Mouse (Mus musculus) adrenal gland, postnatal 36 days (tissue): ENCODE results near the gene 2610528J11Rik. TPM values are rescaled to one million over a fixed set of nuclear protein-coding genes. Genes with fewer than 3 reads are reported as not detected.

Experiments
- DNase-seq, 2 experiments: peaks; one replicate each; pipeline ENCODE4 v3.0.0; 2021; ENCODE audit warnings: mixed read lengths in 1 of 2
- total RNA-seq, 2 experiments: library from RNA; stranded (reverse); gene quantifications; 2 replicates each; pipeline ENCODE4 v1.2.3; 2021

Gene 2610528J11Rik
- total RNA-seq, 2 experiments from 2014 or later = not detected

- no peak for DNase-seq
These were observed 15.8 kb downstream of the 2610528J11Rik start for GRCm38 (mm10) chr4:118542510-118543157.

DNA sequence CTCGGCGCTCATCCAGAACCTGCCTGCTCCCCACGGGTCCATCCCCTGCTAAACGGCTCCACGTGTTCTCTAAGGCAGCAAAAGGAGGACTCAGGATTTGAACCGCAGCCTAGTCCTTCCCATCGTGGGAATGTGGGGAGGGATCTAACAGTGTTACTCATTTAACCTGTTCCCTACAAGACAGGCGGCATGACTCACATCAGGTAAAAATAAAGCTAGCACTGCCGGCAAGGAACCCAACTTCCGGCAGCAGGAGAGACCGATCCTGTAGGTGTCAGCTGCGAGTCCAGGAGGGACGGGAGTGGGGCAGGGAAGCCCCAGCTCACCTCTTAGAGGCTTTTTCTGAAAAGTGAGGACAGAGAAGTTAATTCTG, 16.3 kb downstream of the 2610528J11Rik start:
- peak; percentile 5 to 25 for DNase-seq

GRCm38 (mm10) chr4:118543592-118544260, 16.9 kb downstream of the 2610528J11Rik start, which contains the start of gene Tmem125:
Gene Tmem125 (minus strand): TSS chr4:118544044.
- DNase-seq = peak; percentile 73 to 81

GRCm38 (mm10) chr4:118544441-118545127, 17.8 kb downstream of the 2610528J11Rik start:
- no peak for DNase-seq

DNA sequence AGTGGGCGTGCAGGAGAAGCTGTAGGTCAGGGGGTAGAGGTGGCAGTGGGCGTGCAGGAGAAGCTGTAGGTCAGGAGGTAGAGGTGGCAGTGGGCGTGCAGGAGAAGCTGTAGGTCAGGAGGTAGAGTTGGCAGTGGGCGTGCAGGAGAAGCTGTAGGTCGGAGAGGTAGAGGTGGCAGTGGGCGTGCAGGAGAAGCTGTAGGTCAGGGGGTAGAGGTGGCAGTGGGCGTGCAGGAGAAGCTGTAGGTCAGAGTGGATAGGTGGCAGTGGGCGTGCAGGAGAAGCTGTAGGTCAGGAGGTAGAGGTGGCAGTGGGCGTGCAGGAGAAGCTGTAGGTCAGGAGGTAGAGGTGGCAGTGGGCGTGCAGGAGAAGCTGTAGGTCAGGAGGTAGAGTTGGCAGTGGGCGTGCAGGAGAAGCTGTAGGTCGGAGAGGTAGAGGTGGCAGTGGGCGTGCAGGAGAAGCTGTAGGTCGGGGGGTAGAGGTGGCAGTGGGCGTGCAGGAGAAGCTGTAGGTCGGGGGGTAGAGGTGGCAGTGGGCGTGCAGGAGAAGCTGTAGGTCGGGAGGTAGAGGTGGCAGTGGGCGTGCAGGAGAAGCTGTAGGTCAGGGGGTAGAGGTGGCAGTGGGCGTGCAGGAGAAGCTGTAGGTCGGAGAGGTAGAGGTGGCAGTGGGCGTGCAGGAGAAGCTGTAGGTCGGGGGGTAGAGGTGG, 20.8 kb downstream of the 2610528J11Rik start:
- peak in 1 of 2 experiments; percentile 42 for DNase-seq

DNA sequence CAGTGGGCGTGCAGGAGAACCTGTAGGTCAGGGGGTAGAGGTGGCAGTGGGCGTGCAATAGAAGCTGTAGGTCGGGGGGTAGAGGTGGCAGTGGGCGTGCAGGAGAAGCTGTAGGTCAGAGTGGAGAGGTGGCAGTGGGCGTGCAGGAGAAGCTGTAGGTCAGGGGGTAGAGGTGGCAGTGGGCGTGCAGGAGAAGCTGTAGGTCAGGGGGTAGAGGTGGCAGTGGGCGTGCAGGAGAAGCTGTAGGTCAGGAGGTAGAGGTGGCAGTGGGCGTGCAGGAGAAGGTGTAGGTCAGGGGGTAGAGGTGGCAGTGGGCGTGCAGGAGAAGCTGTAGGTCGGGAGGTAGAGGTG, 21.3 kb downstream of the 2610528J11Rik start:
- peak in 1 of 2 experiments; percentile 11 for DNase-seq

DNA sequence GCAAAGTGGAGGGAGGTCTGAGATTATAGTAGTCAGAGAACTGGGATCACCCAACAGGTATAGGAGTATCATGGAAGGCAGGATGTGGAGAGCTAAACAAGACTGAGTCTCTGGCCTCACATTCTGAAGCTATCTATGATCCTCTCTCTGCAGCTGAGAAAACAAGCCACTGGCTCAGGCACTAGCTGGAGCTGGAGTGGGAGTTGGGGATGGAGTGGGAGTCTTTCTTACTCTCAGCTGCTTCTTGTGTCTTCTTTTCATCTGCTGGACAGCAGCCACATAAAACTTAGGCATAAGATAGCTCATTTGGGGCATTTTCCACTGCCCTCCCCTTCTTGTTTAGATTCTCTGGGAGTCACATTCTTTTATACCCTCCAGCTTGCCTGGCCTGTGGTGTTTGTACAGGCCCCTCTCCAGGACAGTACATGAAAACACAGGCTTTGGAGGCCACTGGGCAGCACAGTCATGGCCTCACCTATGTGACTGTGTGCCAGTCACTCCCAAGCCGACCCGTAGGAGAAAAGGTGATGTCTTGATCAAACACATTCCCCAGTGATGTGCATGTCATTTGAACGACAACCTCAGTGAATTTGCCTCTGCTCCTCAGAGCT, 26.3 kb downstream of the 2610528J11Rik start:
- DNase-seq = no peak

DNA sequence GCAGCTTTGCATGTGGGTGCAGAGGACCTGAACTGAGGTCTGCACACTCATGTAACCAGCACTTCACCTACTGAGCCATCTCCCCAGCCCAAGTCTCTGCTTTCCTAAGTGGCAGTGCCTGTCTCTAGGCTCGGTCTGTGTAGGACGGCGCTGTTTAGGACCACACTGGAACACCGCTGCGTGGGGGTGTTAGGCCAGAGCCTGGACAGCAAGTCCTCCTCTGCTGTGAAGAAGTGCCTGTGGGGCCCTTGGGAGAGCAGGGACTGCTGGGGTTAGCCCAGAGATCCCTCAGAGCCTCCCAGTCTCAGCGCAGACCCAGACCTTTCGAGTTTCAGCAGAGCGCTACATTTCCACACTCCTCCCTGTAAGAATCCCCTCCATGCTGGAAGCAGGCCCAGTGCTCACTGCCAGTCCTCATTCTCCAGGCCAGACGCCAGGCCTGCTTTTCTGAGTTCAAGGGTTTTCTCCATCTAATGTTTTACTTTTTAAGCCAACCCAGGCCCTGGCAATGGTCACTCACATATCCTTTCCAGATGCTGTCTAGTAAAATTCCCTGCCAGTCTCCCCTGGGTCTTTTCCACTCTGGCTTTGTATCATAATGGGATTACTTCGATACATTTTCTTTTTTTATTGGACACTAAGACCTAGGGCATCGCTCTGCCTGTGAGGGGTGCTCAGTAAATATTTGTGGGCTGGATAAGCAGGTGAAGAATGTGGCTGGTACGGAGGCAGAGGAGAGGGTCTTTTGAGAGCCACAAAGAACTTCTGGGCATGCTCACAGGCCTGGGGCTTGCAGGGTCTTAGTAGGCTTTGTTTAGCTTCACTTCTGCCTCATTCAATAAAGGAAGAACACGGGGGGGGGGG, 37.5 kb downstream of the 2610528J11Rik start:
- no peak for DNase-seq

DNA sequence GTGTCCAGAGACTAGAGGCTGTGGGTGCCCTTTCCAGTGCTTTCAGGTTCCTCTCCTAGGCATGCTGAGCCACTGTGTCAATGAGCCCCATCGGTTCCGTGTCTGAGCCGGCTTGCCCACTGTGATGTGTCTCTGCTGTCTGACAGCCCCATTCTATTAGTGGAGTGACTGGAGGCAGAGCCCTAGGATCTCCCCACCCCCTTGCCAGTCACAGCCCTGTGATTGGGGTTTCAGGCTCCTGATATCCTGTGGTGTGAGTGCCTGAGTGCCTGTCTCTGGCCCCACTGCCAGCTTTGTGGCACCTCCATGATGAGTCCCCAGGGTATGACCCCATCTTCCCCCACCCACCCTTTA, 38.1 kb downstream of the 2610528J11Rik start:
- DNase-seq = no peak

DNA sequence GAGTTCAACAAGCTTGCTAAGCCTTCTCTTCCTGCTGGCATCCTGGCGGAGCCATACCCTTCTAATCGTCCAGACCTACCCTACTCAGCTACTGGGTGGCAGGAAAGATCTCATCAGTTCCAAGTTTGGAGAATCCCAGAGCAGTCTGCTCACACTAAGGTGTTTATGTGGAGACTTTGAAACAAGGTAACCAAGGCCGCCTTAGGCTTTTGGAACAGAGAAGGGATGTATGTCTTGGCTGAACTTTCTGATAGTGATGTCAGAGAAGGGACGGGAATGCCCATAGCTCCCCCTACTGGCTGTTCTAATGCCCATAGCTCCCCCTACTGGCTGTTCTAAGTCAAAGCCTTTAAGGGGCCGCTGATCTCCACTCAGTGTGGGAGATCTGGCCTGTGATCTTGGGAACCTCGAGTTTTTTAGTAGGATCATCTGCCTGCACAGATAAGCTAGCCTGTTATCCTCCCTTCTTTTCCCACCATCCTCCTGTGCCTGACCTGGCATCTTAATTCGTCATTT, 39.4 kb downstream of the 2610528J11Rik start:
- peak; percentile 49 to 65 for DNase-seq

GRCm38 (mm10) chr4:118568709-118569108, 41.9 kb downstream of the 2610528J11Rik start:
- no peak for DNase-seq

DNA sequence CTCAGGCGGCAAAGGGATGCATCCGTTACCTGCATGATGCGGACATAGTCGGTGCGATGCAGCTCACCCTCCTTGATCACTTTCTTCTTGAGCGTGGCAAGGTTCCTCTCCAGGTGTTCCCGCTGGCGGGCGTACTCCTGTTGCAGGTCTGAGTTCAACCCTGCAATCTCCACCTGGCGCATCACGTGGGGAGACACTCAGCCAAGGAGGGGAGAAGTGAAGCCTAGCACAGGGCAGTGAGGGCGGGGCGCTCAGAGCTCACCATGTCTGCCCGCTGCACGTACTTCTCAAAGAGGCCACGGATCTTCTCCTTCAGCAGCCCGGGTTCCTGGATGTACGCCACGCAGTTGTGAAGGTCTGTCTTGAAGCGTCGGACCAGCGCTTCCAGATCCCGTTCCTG, 42.5 kb downstream of the 2610528J11Rik start:
- no peak for DNase-seq

DNA sequence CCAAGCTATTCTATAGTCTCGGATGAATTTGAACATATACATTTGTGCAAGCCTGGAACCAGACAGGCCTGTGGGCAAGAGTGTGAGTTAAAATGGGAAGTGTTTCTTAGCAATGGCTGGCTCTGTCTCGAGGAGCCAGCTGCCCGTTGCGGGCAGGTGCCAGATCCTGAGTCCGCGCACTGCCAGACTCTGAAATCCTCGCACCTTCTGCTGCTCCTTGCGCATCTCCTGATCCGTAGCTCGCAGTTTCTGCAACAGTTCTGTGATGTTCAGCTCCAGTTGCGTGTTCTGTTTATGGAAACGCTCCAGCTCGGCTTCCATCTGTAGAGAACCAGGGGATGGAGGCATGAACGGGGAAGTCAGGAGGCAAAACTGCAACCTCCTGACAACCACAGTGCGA, 44.6 kb downstream of the 2610528J11Rik start:
- no peak for DNase-seq

GRCm38 (mm10) chr4:118576097-118576496, 49.3 kb downstream of the 2610528J11Rik start:
- DNase-seq = peak; percentile 78 to 84

DNA sequence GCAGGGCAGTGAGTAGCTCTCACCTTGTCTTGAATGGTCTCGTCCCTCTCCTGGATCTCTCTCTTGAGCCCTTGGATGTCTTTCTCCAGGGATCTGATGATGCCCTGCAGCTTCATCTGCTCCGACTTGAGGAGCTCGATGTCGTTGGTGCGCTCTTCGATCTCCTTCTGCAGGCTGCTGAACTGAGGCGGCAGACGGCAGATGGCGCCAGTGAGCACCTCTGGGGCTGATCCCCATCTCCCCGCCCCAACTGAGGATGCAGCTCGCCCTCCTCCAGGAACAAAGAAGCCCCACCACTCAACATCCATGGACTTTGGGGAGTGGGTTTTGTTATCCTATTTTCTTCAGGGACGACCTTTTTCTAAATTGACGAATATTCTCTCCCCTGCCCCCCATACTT, 52.5 kb downstream of the 2610528J11Rik start:
- peak; percentile 21 to 63 for DNase-seq

Other genes with a start within 250 kb of the 2610528J11Rik start
- 10 to 100 TPM; 47.2 to 91.8 TPM for gene Ptprf, start 235.6 kb upstream of the 2610528J11Rik start, total RNA-seq
- gene Szt2, start 117.7 kb upstream of the 2610528J11Rik start, total RNA-seq = 10 to 100 TPM; 20.0 to 21.6 TPM
- gene Med8, start 117.7 kb upstream of the 2610528J11Rik start, total RNA-seq = 10 to 100 TPM; 69.6 to 74.0 TPM
- gene Elovl1, start 98.9 kb upstream of the 2610528J11Rik start, total RNA-seq = 100 to 1,000 TPM in 1 of 2 experiments, 10 to 100 TPM in 1; 91.2 to 115 TPM
- gene Cdc20, start 89.6 kb upstream of the 2610528J11Rik start, total RNA-seq = 1 to 10 TPM; 7.6 to 8.5 TPM
- gene Mpl, start 69.5 kb upstream of the 2610528J11Rik start, total RNA-seq = under 1 TPM in 1 of 2 experiments, not detected in 1; 0.13 TPM
- gene Tie1, start 36.9 kb upstream of the 2610528J11Rik start, total RNA-seq = 10 to 100 TPM; 31.9 to 61.4 TPM
- not detected for gene Tmem125, start 17.0 kb downstream of the 2610528J11Rik start, total RNA-seq
- not detected for gene Cfap57, start 93.8 kb downstream of the 2610528J11Rik start, total RNA-seq
- gene Ebna1bp2, start 93.8 kb downstream of the 2610528J11Rik start, total RNA-seq = 10 to 100 TPM; 82.2 to 94.1 TPM
- not detected for gene Olfr62, start 132.0 kb downstream of the 2610528J11Rik start, total RNA-seq
- not detected for gene Olfr1342, start 165.8 kb downstream of the 2610528J11Rik start, total RNA-seq
- gene Olfr1341, start 176.5 kb downstream of the 2610528J11Rik start, total RNA-seq = not detected
- not detected for gene Olfr1340, start 193.1 kb downstream of the 2610528J11Rik start, total RNA-seq
- gene Olfr1339, start 205.2 kb downstream of the 2610528J11Rik start, total RNA-seq = not detected
- gene Olfr1338, start 231.7 kb downstream of the 2610528J11Rik start, total RNA-seq = not detected